In genomic region chr3:47498016-47498415, GRCm38 (mm10) we compare ENCODE assay signal across 17 mouse cellular contexts.
"Had no signal": no experiment of that assay in that cellular context is flagged by ENCODE, and none has a peak within 500 bp of the region (broad histone marks: within the 10 kb centered on the region; RNA-seq: fewer than 3 reads in every experiment).

No protein-coding gene starts in this region.

- H3K27ac ChIP-seq: lung, embryonic 15.5 days; macrophage; neural tube, embryonic 12.5 days had no signal

- H3K4me1 ChIP-seq: lung, embryonic 15.5 days; megakaryocyte, embryonic 14.5 days; neural tube, embryonic 12.5 days had no signal

- H3K9me3 ChIP-seq: lung, embryonic 15.5 days; megakaryocyte, embryonic 14.5 days; neural tube, embryonic 12.5 days had no signal

- H3K36me3 ChIP-seq: lung, embryonic 15.5 days; neural tube, embryonic 12.5 days had no signal

- DNase-seq: liver, postnatal 0 days; lung, adult 2 months; lung, postnatal 14 days; lung, postnatal 36 days; midbrain, embryonic 14.5 days; right cerebral cortex, postnatal 14 days; spleen, adult 18-20 months; thymus, adult 18-20 months; thymus, postnatal 14 days; thymus, postnatal 36 days had no signal

- H3K9ac ChIP-seq: liver, postnatal 0 days; lung, embryonic 15.5 days; neural tube, embryonic 12.5 days had no signal

- ATAC-seq: liver, postnatal 0 days; lung, postnatal 0 days; midbrain, embryonic 16.5 days had no signal

- H3K4me2 ChIP-seq: lung, embryonic 15.5 days; midbrain, embryonic 11.5 days; neural tube, embryonic 12.5 days had no signal

- H3K4me3 ChIP-seq: lung, embryonic 15.5 days; megakaryocyte, embryonic 14.5 days; neural tube, embryonic 12.5 days had no signal

- H3K27me3 ChIP-seq: lung, embryonic 15.5 days; megakaryocyte, embryonic 14.5 days; neural tube, embryonic 12.5 days had no signal
